Mouse (Mus musculus): Measurements from ENCODE around the gene Uqcr10. TPM values are rescaled to one million over a fixed set of nuclear protein-coding genes. Genes with fewer than 3 reads are reported as not detected.

Gene Uqcr10
- polyA plus RNA-seq, 1 experiment from 2014 or later = 774 TPM

- no peak overlapping the region for H3K4me3 ChIP-seq (ENCODE audit: low read length)
- ATAC-seq = peak; percentile 49
- 64% methylated on average over 10 of the region's 10 CpGs for WGBS
- H3K4me1 ChIP-seq (ENCODE audit: control insufficient read depth, insufficient read depth, low read depth, low read length) = no peaks in the 10 kb centered on the region
- H3K9me3 ChIP-seq (ENCODE audit: control insufficient read depth, low read length) = no peaks in the 10 kb centered on the region
- H3K9ac ChIP-seq (ENCODE audit: low read depth, low read length) = no peak overlapping the region
- H3K36me3 ChIP-seq (ENCODE audit: control insufficient read depth, insufficient read depth, low read length) = no peaks in the 10 kb centered on the region
- H3K27me3 ChIP-seq (replicated peaks; ENCODE audit: control insufficient read depth, insufficient read depth, low read length) = no peaks in the 10 kb centered on the region
- H3K27ac ChIP-seq (ENCODE audit: low read depth, low read length) = no peak overlapping the region
- no peak overlapping the region for H3K4me2 ChIP-seq (ENCODE audit: low read length)
Measured at GRCm38 (mm10) chr11:4737682-4738081, 33.5 kb upstream of the Uqcr10 start.

- Histone ChIP-seq H3K4me1 (ENCODE audit: control insufficient read depth, insufficient read depth, low read depth, low read length) (no peaks in the 10 kb centered on the region), H3K4me2 (ENCODE audit: low read length) (no peak overlapping the region), H3K36me3 (ENCODE audit: control insufficient read depth, insufficient read depth, low read length) (no peaks in the 10 kb centered on the region), H3K27me3 (replicated peaks; ENCODE audit: control insufficient read depth, insufficient read depth, low read length) (no peaks in the 10 kb centered on the region), H3K9ac (ENCODE audit: low read depth, low read length) (no peak overlapping the region), H3K27ac (ENCODE audit: low read depth, low read length) (no peak overlapping the region), H3K9me3 (ENCODE audit: control insufficient read depth, low read length) (no peaks in the 10 kb centered on the region), H3K4me3 (ENCODE audit: low read length) (no peak overlapping the region)
- ATAC-seq = no peak
- whole genome bisulfite sequencing = 42% methylated on average over 6 of the region's 6 CpGs
Measured at GRCm38 (mm10) chr11:4736355-4736754, 32.2 kb upstream of the Uqcr10 start.

- no peak for ATAC-seq
- Histone ChIP-seq H3K4me3 (ENCODE audit: low read length) (no peak overlapping the region), H3K9me3 (ENCODE audit: control insufficient read depth, low read length) (no peaks in the 10 kb centered on the region), H3K4me1 (ENCODE audit: control insufficient read depth, insufficient read depth, low read depth, low read length) (no peaks in the 10 kb centered on the region; the same call in 1 of the 2 replicates), H3K36me3 (ENCODE audit: control insufficient read depth, insufficient read depth, low read length) (no peaks in the 10 kb centered on the region), H3K27me3 (replicated peaks; ENCODE audit: control insufficient read depth, insufficient read depth, low read length) (no peaks in the 10 kb centered on the region), H3K27ac (ENCODE audit: low read depth, low read length) (no peak overlapping the region), H3K9ac (ENCODE audit: low read depth, low read length) (no peak overlapping the region), H3K4me2 (ENCODE audit: low read length) (no peak overlapping the region)
- WGBS = 30% methylated on average over 12 of the region's 12 CpGs
Measured at GRCm38 (mm10) chr11:4734179-4734578, 30.0 kb upstream of the Uqcr10 start.

- 64% methylated on average over 7 of the region's 7 CpGs for WGBS
- H3K4me2 ChIP-seq (ENCODE audit: low read length) = no peak overlapping the region
- no peaks in the 10 kb centered on the region for H3K36me3 ChIP-seq (ENCODE audit: control insufficient read depth, insufficient read depth, low read length)
- no peaks in the 10 kb centered on the region; the same call in 1 of the 2 replicates for H3K4me1 ChIP-seq (ENCODE audit: control insufficient read depth, insufficient read depth, low read depth, low read length)
- no peak overlapping the region for H3K4me3 ChIP-seq (ENCODE audit: low read length)
- no peak overlapping the region for H3K9ac ChIP-seq (ENCODE audit: low read depth, low read length)
- no peak for ATAC-seq
- no peaks in the 10 kb centered on the region for H3K9me3 ChIP-seq (ENCODE audit: control insufficient read depth, low read length)
- no peaks in the 10 kb centered on the region for H3K27me3 ChIP-seq (replicated peaks; ENCODE audit: control insufficient read depth, insufficient read depth, low read length)
- H3K27ac ChIP-seq (ENCODE audit: low read depth, low read length) = no peak overlapping the region
Measured at GRCm38 (mm10) chr11:4731781-4732180, 27.6 kb upstream of the Uqcr10 start.

GRCm38 (mm10) chr11:4730913-4731312 lies 26.8 kb upstream of the Uqcr10 start:
- H3K4me2 ChIP-seq (ENCODE audit: low read length) = no peak overlapping the region
- no peaks in the 10 kb centered on the region for H3K9me3 ChIP-seq (ENCODE audit: control insufficient read depth, low read length)
- WGBS = 77% methylated on average over 5 of the region's 5 CpGs
- H3K4me3 ChIP-seq (ENCODE audit: low read length) = no peak overlapping the region
- no peak for ATAC-seq
- H3K9ac ChIP-seq (ENCODE audit: low read depth, low read length) = no peak overlapping the region
- H3K4me1 ChIP-seq (ENCODE audit: control insufficient read depth, insufficient read depth, low read depth, low read length) = no peaks in the 10 kb centered on the region; the same call in 1 of the 2 replicates
- H3K27ac ChIP-seq (ENCODE audit: low read depth, low read length) = no peak overlapping the region
- no peaks in the 10 kb centered on the region for H3K27me3 ChIP-seq (replicated peaks; ENCODE audit: control insufficient read depth, insufficient read depth, low read length)
- no peaks in the 10 kb centered on the region for H3K36me3 ChIP-seq (ENCODE audit: control insufficient read depth, insufficient read depth, low read length)

DNA sequence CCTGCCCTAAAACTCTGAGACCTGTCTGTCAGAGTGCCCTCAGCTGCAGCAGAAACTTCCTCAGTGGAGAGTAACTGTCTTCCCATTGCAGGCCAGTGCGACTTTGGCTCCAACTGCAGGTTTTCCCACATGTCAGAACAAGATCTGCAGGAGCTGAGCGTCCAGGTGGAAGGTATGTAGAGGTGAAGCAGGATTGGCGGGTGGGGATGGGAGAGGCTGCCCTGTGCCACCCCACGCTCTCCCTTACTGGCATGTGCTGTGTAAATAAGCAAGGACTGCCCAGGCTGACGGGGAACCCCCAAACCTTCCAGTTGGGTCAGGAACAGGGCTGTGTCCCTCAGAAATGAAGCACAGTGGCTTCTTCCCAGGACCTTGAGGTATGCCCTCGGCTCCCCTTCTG lies 26.0 kb upstream of the Uqcr10 start:
- WGBS = 78% methylated on average over 6 of the region's 6 CpGs
- no peak for ATAC-seq

GRCm38 (mm10) chr11:4729603-4730002 lies 25.5 kb upstream of the Uqcr10 start:
- H3K4me3 ChIP-seq (ENCODE audit: low read length) = no peak overlapping the region
- ATAC-seq = 0 out of 2 replicates have a peak, but pooled peaks have one; percentile 31
- WGBS = 40% methylated on average over 12 of the region's 12 CpGs
- no peaks in the 10 kb centered on the region; the same call in 1 of the 2 replicates for H3K4me1 ChIP-seq (ENCODE audit: control insufficient read depth, insufficient read depth, low read depth, low read length)
- no peaks in the 10 kb centered on the region for H3K27me3 ChIP-seq (replicated peaks; ENCODE audit: control insufficient read depth, insufficient read depth, low read length)
- H3K9me3 ChIP-seq (ENCODE audit: control insufficient read depth, low read length) = no peaks in the 10 kb centered on the region
- no peak overlapping the region for H3K4me2 ChIP-seq (ENCODE audit: low read length)
- H3K9ac ChIP-seq (ENCODE audit: low read depth, low read length) = no peak overlapping the region
- no peak overlapping the region for H3K27ac ChIP-seq (ENCODE audit: low read depth, low read length)
- H3K36me3 ChIP-seq (ENCODE audit: control insufficient read depth, insufficient read depth, low read length) = no peaks in the 10 kb centered on the region

More for the DNA sequence above, 26.0 kb upstream of the Uqcr10 start:
- no peak overlapping the region for H3K27ac ChIP-seq (ENCODE audit: low read depth, low read length)
- H3K9ac ChIP-seq (ENCODE audit: low read depth, low read length) = no peak overlapping the region
- H3K36me3 ChIP-seq (ENCODE audit: control insufficient read depth, insufficient read depth, low read length) = no peaks in the 10 kb centered on the region
- H3K27me3 ChIP-seq (replicated peaks; ENCODE audit: control insufficient read depth, insufficient read depth, low read length) = no peaks in the 10 kb centered on the region
- H3K4me2 ChIP-seq (ENCODE audit: low read length) = no peak overlapping the region
- no peaks in the 10 kb centered on the region; the same call in 1 of the 2 replicates for H3K4me1 ChIP-seq (ENCODE audit: control insufficient read depth, insufficient read depth, low read depth, low read length)
- no peak overlapping the region for H3K4me3 ChIP-seq (ENCODE audit: low read length)
- H3K9me3 ChIP-seq (ENCODE audit: control insufficient read depth, low read length) = no peaks in the 10 kb centered on the region

DNA sequence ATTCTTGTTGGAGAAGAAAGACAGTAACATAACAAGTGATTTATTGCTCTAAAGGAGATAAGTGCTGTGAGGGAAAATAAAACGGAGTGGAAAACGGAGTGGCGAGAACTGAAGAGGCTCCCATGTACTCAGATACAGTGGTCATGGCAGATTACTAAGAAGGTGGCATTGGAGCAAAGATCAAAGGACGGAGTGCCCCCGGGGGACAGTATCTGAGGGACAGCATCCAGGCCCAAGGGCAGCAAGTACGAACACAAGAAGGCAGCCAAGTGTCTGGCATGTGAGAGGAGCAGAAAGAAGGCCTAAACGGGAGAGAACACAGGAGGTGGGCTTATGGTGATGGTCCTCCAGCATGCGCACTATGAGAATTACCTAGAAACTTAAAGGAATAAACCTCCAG lies 17.6 kb upstream of the Uqcr10 start:
- Histone ChIP-seq H3K36me3 (ENCODE audit: control insufficient read depth, insufficient read depth, low read length) (peaks cover 7% of the 10 kb centered on the region; the same call in 1 of the 2 replicates), H3K27ac (ENCODE audit: low read depth, low read length) (no peak overlapping the region), H3K27me3 (replicated peaks; ENCODE audit: control insufficient read depth, insufficient read depth, low read length) (no peaks in the 10 kb centered on the region), H3K9ac (ENCODE audit: low read depth, low read length) (no peak overlapping the region), H3K9me3 (ENCODE audit: control insufficient read depth, low read length) (no peaks in the 10 kb centered on the region), H3K4me2 (ENCODE audit: low read length) (no peak overlapping the region), H3K4me1 (ENCODE audit: control insufficient read depth, insufficient read depth, low read depth, low read length) (peaks cover 2% of the 10 kb centered on the region), H3K4me3 (ENCODE audit: low read length) (no peak overlapping the region)
- ATAC-seq = no peak
- 79% methylated on average over 8 of the region's 8 CpGs for WGBS

DNA sequence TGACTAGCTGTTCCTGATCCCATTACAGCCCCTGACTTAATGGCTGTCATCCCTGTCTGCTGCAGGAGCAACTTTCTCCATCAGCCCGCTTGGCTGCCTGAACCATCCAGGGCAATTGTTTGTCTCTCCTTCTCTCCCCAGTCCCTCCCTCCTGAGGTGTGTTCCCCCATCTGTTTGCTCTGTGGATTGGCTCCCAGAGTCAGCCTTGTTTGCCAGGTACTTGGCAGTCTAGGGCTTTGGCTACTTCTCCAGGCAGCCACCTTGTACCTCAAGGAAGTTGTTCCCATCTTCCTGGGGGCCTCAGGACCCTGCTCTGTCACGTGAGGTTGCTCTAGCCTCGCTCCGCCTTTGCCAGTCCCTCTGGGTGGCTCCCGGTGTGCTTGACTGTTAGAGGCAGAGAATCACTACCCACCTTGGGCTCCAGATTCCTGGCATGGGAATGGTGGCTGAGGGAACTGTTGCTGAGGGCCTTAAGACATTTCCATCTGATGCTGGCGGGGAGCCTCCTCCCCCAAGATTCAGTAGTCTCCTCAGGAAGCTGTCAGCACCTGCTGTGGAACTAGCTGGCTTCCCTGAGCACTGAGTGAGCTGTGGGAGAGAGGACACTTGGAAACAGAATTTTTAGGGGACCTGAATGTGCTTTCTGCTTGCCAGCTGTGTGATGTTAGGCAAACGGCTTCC lies 16.9 kb upstream of the Uqcr10 start:
- H3K4me1 ChIP-seq (ENCODE audit: control insufficient read depth, insufficient read depth, low read depth, low read length) = peaks cover 2% of the 10 kb centered on the region
- no peak overlapping the region for H3K27ac ChIP-seq (ENCODE audit: low read depth, low read length)
- no peak overlapping the region for H3K9ac ChIP-seq (ENCODE audit: low read depth, low read length)
- no peaks in the 10 kb centered on the region for H3K9me3 ChIP-seq (ENCODE audit: control insufficient read depth, low read length)
- 42% methylated on average over 7 of the region's 7 CpGs for WGBS
- no peak overlapping the region for H3K4me2 ChIP-seq (ENCODE audit: low read length)
- 0 out of 2 replicates have a peak, but pooled peaks have one; percentile 25 for ATAC-seq
- no peak overlapping the region for H3K4me3 ChIP-seq (ENCODE audit: low read length)
- H3K36me3 ChIP-seq (ENCODE audit: control insufficient read depth, insufficient read depth, low read length) = peaks cover 7% of the 10 kb centered on the region; the same call in 1 of the 2 replicates
- no peaks in the 10 kb centered on the region for H3K27me3 ChIP-seq (replicated peaks; ENCODE audit: control insufficient read depth, insufficient read depth, low read length)

Measured in hindbrain, embryonic 16.5 days (tissue).